Mouse (Mus musculus) E14TG2a.4 (cell line): ENCODE results near the gene Nr1i3.

Experiments used
- CTCF ChIP-seq: conservative IDR thresholded peaks from 2 replicates; pipeline ENCODE4 v1.5.1; 2014; ENCODE audit warnings: low read length
- POU5F1 ChIP-seq: IDR thresholded peaks from 2 replicates; pipeline ENCODE4 v1.6.1; 2014; ENCODE audit warnings: low read length, borderline replicate concordance

GRCm38 (mm10) chr1:171184314-171184713 is 29.5 kb upstream of the Nr1i3 start:
- TF ChIP-seq CTCF (no peak), POU5F1 (no peak)
